Mouse (Mus musculus) neural tube, embryonic 11.5 days (tissue): Measurements from ENCODE around the gene Ehbp1. TPM values are rescaled to one million over a fixed set of nuclear protein-coding genes. Genes with fewer than 3 reads are reported as not detected.

Source experiments
- ATAC-seq: fragments of 200-750 bp; cut with Nextera tagmentation; 2 replicates; pipeline ENCODE4 v1.8.0; 2017; ENCODE audit warnings: moderate number of reproducible peaks, mild to moderate bottlenecking, moderate TSS enrichment, moderate library complexity; ENCODE audit not compliant: insufficient read depth, low FRiP score, low TSS enrichment
- DNase-seq: peaks from one replicate; pipeline ENCODE4 v3.0.0-alpha.2; 2015; ENCODE audit warnings: low spot score
- H3K27ac ChIP-seq: fragments of 300-500 bp; sonication (generic); 2 replicates; pipeline ENCODE4 v1.5.1; 2014; ENCODE audit warnings: low read depth, mild to moderate bottlenecking, low read length
- H3K27me3 ChIP-seq: fragments of 300-500 bp; sonication (generic); 2 replicates; pipeline ENCODE4 v1.6.1; 2014; ENCODE audit warnings: mild to moderate bottlenecking, low read length, mixed read lengths; ENCODE audit not compliant: control insufficient read depth, insufficient read depth
- H3K36me3 ChIP-seq: fragments of 300-500 bp; sonication (generic); 2 replicates; pipeline ENCODE4 v1.6.1; 2014; ENCODE audit warnings: mild to moderate bottlenecking, low read length, moderate library complexity, mixed read lengths; ENCODE audit not compliant: control insufficient read depth, insufficient read depth
- H3K4me1 ChIP-seq: fragments of 300-500 bp; sonication (generic); 2 replicates; pipeline ENCODE4 v1.6.1; 2014; ENCODE audit warnings: low read length, mixed read lengths; ENCODE audit not compliant: control insufficient read depth, insufficient read depth
- H3K4me2 ChIP-seq: fragments of 300-500 bp; sonication (generic); 2 replicates; pipeline ENCODE4 v1.6.1; 2014; ENCODE audit warnings: low read depth, mild to moderate bottlenecking, moderate library complexity
- H3K4me3 ChIP-seq: fragments of 300-500 bp; sonication (generic); 2 replicates; pipeline ENCODE4 v1.5.1; 2014; ENCODE audit warnings: low read depth, low read length
- H3K9ac ChIP-seq: fragments of 300-500 bp; sonication (generic); 2 replicates; pipeline ENCODE4 v1.6.1; 2014; ENCODE audit warnings: mild to moderate bottlenecking, low read length
- H3K9me3 ChIP-seq: fragments of 300-500 bp; sonication (generic); 2 replicates; pipeline ENCODE4 v1.6.1; 2016; ENCODE audit warnings: low read length; ENCODE audit not compliant: control insufficient read depth
- WGBS: fragments of 180-500 bp; shearing (Covaris S2); extraction: QIAGEN DNeasy Blood & Tissue Kit; methylation state at CpG from one replicate; pipeline ENCODE4 v1.1.7; 2014; 5-methylcytosine and 5-hydroxymethylcytosine counted together
- polyA plus RNA-seq: library from polyadenylated mRNA; unstranded; fragments of >200 nt; fragmentation: Nextera tagmentation; extraction: Ambion mirVana; gene quantifications from 2 replicates; pipeline ENCODE4 v1.2.1, GENCODE M21; 2014

The Ehbp1 gene
- polyA plus RNA-seq, 1 experiment from 2014 or later, result 13.8 TPM

DNA sequence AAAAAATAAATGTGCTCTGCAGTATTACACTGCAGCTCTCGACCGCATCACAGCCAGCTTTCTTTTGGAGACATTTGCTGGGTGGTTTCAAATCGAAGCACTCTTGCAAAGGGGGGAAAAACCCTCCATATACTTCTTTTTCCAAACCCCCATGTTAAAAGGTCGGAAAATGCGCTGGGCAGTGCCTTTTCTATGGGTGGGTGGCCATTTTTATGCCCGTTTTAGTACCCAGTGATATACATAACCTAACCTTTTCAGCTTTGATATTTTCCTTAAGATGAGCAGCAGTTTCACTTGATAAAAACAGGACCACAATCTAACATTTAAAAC is 334.3 kb downstream of the Ehbp1 start:
- DNase-seq (no peak), ATAC-seq (no peak)
- no peak overlapping the region; the same call in 1 of the 2 replicates for H3K4me2 ChIP-seq
- under 1% methylated on average over 6 of the region's 6 CpGs for WGBS
- H3K4me3 ChIP-seq, result no peak overlapping the region
- H3K36me3 ChIP-seq, result no peaks in the 10 kb centered on the region
- no peaks in the 10 kb centered on the region for H3K9me3 ChIP-seq
- no peak overlapping the region for H3K9ac ChIP-seq
- no peak overlapping the region for H3K27ac ChIP-seq
- peaks cover 2% of the 10 kb centered on the region for H3K4me1 ChIP-seq
- H3K27me3 ChIP-seq, result peaks cover 79% of the 10 kb centered on the region

DNA sequence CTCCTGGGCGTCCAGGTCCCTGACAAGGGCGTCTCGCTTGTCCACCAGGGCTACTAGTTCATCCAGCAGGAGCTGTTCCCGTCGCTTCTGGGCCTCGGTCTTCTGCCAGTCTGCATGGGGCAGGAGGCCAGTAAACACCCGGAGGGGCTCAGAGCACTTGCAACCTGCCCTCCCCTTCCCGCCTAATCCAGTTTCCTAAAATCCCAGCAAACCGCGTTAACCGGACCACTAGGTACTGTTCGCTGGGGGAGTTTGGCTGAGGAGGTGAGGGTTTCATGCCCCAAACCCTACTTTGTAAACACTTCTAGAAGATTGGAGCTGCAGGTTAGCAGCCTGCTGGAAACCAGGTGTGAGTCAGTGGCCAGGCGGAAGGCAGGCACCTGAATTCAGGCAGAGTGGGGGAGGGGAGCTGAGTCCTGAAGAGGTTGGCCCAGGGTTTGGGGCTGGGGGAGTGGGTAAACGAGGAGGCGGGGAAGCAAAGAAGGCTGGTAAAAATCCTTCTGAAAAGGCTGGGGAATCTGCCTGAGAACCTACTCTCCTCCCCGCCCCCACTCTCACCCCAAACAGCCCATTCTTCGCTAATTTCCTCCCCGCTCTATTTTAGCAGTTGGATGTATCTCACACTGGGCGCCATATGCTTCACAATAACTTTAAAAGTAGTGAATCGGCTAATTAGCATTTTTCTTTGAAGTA is 334.9 kb downstream of the Ehbp1 start:
- H3K27me3 ChIP-seq, result peaks cover 84% of the 10 kb centered on the region
- H3K27ac ChIP-seq, result no peak overlapping the region
- H3K9ac ChIP-seq, result no peak overlapping the region
- no peaks in the 10 kb centered on the region for H3K36me3 ChIP-seq
- WGBS, result under 1% methylated on average over 20 of the region's 20 CpGs
- no peaks in the 10 kb centered on the region for H3K9me3 ChIP-seq
- H3K4me2 ChIP-seq, result no peak overlapping the region
- no peak overlapping the region for H3K4me3 ChIP-seq
- DNase-seq (no peak), ATAC-seq (no peak)
- H3K4me1 ChIP-seq, result peaks cover 4% of the 10 kb centered on the region

DNA sequence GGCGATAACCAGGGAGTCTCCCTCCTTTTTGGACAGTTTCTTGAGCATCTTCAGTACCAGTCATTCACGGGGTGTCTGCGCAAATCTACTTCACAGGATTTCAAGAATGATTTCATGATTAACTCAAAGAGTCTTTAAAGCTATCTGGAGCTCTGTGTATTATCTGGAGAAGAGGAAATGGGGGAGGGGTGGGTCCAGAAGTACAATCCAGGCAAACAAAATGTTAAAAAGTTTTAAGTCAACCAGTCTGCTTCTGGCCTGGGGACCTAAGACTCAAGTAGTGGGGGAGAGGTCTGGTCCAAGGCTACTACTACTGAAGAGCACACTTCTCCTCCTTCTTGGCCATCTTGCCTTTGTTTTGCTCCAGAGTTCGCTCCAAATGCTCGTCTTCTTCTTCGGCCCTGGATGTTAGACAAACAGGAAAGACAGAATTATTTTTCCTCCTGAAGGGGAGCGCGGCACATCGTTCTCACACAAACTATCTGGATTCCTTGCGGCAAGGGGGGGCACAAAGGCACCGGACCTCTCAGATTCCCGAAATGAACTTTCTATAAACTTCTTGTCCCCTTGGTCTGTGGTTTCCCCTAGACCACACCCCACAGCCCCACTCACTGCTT is 335.5 kb downstream of the Ehbp1 start:
- 6% methylated on average over 12 of the region's 12 CpGs for WGBS
- no peak for DNase-seq
- H3K36me3 ChIP-seq, result no peaks in the 10 kb centered on the region
- peaks cover 4% of the 10 kb centered on the region for H3K4me1 ChIP-seq
- no peak overlapping the region for H3K4me3 ChIP-seq
- no peaks in the 10 kb centered on the region for H3K9me3 ChIP-seq
- ATAC-seq, result no peak
- H3K9ac ChIP-seq, result no peak overlapping the region
- H3K4me2 ChIP-seq, result no peak overlapping the region
- H3K27ac ChIP-seq, result no peak overlapping the region
- peaks cover 90% of the 10 kb centered on the region for H3K27me3 ChIP-seq

DNA sequence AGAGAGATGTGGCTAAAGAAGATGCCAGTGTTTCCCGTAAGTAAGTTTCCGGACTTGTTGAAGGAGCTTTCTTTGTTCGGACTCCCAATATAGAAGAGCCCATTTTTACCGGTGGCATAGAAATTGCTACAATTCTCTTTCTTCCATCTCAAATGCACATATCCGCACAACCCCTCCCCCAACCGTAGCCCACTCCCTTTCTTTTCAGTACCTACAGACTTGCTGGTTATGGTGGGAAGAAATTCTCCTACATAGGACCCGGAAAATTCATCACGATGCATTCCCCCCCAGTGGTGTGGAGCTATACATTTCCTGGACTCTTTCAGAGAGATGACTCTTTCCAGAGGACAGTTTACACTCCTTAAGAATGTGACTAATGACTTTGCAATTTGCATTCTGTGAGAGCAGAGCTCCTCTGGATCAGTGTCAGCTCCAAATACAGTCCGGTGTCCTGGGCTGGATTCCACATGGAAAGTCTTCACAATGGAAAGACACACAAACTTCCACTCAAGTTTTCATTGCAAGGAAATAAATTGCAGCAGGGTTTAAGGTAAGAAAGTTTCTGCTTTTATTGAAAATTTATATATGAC is 336.7 kb downstream of the Ehbp1 start:
- peaks cover 91% of the 10 kb centered on the region for H3K27me3 ChIP-seq
- no peak overlapping the region for H3K9ac ChIP-seq

DNA sequence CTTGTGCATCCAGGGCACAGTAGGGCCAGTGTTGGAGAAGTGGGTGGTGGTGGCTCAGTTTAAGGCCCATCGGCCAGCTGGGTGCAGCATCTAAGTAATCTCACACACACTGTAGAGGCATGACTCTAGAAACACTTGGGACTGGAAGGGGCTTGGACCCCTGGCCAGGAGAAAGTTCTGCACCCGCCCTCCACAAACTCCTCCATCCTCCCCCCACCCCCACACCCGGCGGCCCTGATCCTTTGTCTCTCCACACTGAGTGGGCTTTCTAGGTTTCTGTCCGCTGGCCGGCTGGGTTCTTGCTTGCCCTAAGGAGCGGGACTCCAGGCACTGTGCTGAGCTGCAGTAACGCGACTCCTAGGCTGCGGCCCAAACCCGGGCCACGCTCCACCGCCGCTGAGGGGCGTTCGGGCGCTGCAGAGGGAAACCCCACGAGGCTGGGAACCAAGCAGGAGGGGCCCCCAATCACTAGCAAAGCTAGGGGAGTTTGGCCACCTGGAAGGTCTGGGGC is 337.7 kb downstream of the Ehbp1 start:
- Histone ChIP-seq H3K9me3 (no peaks in the 10 kb centered on the region), H3K4me2 (no peak overlapping the region), H3K4me3 (no peak overlapping the region), H3K27ac (no peak overlapping the region), H3K9ac (no peak overlapping the region), H3K4me1 (peaks cover 4% of the 10 kb centered on the region), H3K27me3 (peaks cover 94% of the 10 kb centered on the region), H3K36me3 (no peaks in the 10 kb centered on the region)
- no peak for ATAC-seq
- peak; percentile 62 for DNase-seq
- WGBS, result 1% methylated on average over 18 of the region's 18 CpGs

More for the DNA sequence above, 336.7 kb downstream of the Ehbp1 start:
- no peaks in the 10 kb centered on the region for H3K36me3 ChIP-seq
- no peaks in the 10 kb centered on the region for H3K9me3 ChIP-seq
- whole genome bisulfite sequencing, result 3% methylated on average over 9 of the region's 9 CpGs
- ATAC-seq (no peak), DNase-seq (no peak)
- H3K4me2 ChIP-seq, result no peak overlapping the region
- no peak overlapping the region for H3K4me3 ChIP-seq
- peaks cover 4% of the 10 kb centered on the region for H3K4me1 ChIP-seq
- H3K27ac ChIP-seq, result no peak overlapping the region

DNA sequence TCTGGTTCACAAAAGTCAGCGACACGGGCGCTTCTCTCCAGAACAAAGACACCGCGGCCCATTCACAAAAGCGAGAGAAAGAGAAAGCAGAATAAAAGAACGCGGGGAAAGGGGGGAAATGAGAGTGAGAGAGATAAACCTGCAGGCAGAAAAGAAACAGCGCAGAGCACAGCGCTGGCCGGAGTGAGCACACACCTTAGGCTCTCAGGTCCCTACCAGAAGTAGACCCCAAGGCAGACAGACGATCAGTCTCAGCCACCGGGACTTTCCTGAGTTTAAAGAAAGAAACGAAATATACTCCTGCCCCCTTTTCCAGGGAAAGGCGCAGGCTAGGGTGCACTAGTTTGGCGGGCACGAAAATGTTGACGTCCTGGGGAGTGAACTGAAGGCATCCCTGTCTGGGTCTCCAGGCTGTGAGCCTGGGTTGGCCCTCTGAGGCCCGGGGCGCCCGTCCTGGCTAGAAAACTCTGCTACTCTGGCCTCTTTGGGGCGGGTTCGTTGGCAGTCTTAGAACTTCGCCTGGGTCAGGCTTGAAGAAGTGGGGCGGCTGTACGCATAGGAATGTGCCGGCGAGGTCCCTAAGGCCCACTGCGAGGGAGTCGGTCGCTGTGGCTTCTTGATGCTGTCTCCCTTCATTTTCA is 338.6 kb downstream of the Ehbp1 start:
- ATAC-seq, result no peak
- Histone ChIP-seq H3K9me3 (no peaks in the 10 kb centered on the region), H3K27me3 (peaks cover 100% of the 10 kb centered on the region), H3K36me3 (no peaks in the 10 kb centered on the region), H3K4me1 (peaks cover 4% of the 10 kb centered on the region), H3K4me3 (no peak overlapping the region), H3K9ac (no peak overlapping the region), H3K27ac (no peak overlapping the region), H3K4me2 (peak overlapping the region; percentile 20; the same call in 1 of the 2 replicates)
- DNase-seq, result peak; percentile 60
- under 1% methylated on average over 31 of the region's 31 CpGs for WGBS

DNA sequence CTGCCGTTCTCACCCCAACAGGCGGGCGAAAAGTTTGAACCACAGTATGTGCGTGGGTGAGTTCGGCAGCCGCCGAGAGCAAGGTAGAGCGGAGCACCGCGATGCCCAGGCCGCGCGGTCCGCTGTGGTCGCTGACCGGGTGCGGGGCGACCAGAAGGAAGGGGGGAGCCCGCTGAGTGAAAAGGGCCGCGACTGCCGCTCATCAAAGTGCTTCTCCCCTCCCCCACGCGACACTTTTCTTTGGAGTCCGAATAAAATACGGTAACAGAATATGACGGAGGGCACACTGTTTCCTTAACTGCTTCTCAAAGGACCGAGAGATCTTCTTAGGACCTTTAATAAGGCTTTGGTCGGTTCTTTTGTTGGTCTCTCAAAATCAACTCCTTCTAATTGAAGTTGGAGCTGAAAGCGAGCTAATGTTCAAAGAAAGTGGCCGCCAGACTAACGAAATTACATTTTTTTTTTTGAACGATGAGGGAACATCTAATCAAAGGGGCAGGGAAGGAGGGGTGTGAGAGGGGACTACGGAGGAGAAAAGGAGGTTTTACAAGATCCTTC is 339.2 kb downstream of the Ehbp1 start, which contains the start of gene Otx1:
TSS of gene Otx1 (minus strand) at position 115 of the 558 bp plus-strand sequence.
- peak; percentile 50 for DNase-seq
- Histone ChIP-seq H3K36me3 (no peaks in the 10 kb centered on the region), H3K4me1 (peaks cover 4% of the 10 kb centered on the region), H3K27me3 (peaks cover 100% of the 10 kb centered on the region), H3K4me2 (peak within 1 kb of the TSS; percentile 63), H3K9me3 (no peaks in the 10 kb centered on the region), H3K9ac (no peak within 1 kb of the TSS), H3K4me3 (peak within 1 kb of the TSS; percentile 43), H3K27ac (no peak within 1 kb of the TSS)
- under 1% methylated on average over 34 of the region's 34 CpGs for WGBS
- no peak for ATAC-seq

DNA sequence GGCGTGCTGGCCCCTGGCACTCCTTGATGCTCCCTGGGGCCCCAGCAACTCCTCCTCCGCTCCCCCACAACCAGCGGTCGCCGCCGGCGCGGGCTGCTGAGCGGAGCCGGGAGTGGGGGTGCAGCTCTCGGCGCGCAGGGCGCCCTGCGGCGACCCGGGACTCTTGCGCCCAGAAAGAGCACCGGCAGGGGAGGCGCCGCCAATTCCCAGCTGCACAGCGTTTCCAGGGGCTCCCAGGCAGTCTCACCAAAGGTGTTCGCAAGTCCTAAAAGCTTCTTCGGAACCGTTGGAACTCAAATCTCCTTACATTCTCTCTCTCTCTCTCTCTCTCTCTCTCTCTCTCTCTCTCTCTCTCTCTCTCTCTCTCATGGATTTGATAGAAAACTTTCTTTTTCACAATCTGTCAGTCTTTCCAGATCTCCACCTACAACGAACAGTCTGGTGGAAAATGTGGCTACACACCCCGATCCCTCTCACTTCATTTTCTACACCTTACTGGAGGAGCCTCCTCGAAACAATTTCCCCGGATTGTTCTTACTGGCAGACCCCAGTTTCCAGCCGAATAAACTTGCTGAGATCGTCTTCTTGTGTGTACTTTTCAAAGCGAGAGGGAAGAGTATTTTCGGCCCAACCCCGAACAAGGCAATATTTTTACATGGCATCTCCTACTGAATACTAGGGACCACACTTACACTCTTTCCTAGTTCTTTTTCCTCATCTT is 339.9 kb downstream of the Ehbp1 start:
- ATAC-seq, result no peak
- no peak for DNase-seq
- 0% methylated on average over 33 of the region's 34 CpGs for WGBS
- H3K4me2 ChIP-seq, result peak overlapping the region; percentile 63
- no peak overlapping the region for H3K9ac ChIP-seq
- H3K9me3 ChIP-seq, result no peaks in the 10 kb centered on the region
- H3K4me3 ChIP-seq, result peak overlapping the region; percentile 43
- H3K36me3 ChIP-seq, result no peaks in the 10 kb centered on the region
- H3K27me3 ChIP-seq, result peaks cover 100% of the 10 kb centered on the region
- peaks cover 4% of the 10 kb centered on the region; the same call in 1 of the 2 replicates for H3K4me1 ChIP-seq
- H3K27ac ChIP-seq, result no peak overlapping the region
